18 mouse cellular contexts compared by ENCODE assay signal in genomic region chr11:78523241-78523955, GRCm38 (mm10). TPM values are rescaled to one million over a fixed set of nuclear protein-coding genes. Genes with fewer than 3 reads are reported as not detected.
DNase-seq lines count a peak whose midpoint lies in the region; ATAC-seq and TF ChIP-seq lines count a peak whose summit lies in the region.
"Had no signal": no experiment of that assay in that cellular context is flagged by ENCODE, and none has a peak within 500 bp of the region (broad histone marks: within the 10 kb centered on the region; RNA-seq: fewer than 3 reads in every experiment).

No protein-coding gene starts in this region.

- WGBS in kidney, adult 2 months = 74% methylated on average over 9 of the region's 9 CpGs

- DNase-seq in embryo, embryonic 10 days (ENCODE audit: low spot score) = peak; percentile 24
- DNase-seq in embryo, embryonic 9.5 days (ENCODE audit: extremely low spot score) = no peak
- DNase-seq in kidney, adult 2 months = no peak
- no peak for DNase-seq in kidney, postnatal 4 days
- DNase-seq in lung, postnatal 36 days = peak; percentile 81
- DNase-seq in yolk sac, embryonic 10.5 days (ENCODE audit: low spot score) = no peak
- DNase-seq: gastrocnemius, postnatal 36 days; heart, postnatal 4 days; layer of hippocampus, postnatal 36 days; liver; right cerebral cortex, adult 18-20 months; thymus, adult 2 months had no signal

- TF ChIP-seq CTCF in kidney, adult 2 months (conservative IDR thresholded peaks at IDR 0.05; ENCODE audit: insufficient read depth, insufficient read length, low read depth, low read length) = no peak

- H3K27me3 ChIP-seq in kidney, adult 2 months (replicated peaks; ENCODE audit: control insufficient read depth, insufficient read depth, low read length) = no peaks in the 10 kb centered on the region

- no peak for ATAC-seq in inflammation-experienced regulatory T-cells, adult 6 months
- ATAC-seq: forebrain, embryonic 14.5 days had no signal

- H3K27ac ChIP-seq in kidney, adult 2 months (ENCODE audit: insufficient read depth, low read depth, low read length) = peak overlapping the region; percentile 32
- peak overlapping the region; percentile 55 for H3K27ac ChIP-seq in brown adipose tissue, adult 24 weeks (replicated peaks; ENCODE audit: low read depth, low read length)
- H3K27ac ChIP-seq: kidney, postnatal 0 days; macrophage had no signal

- no peak for TF ChIP-seq POLR2A in kidney, adult 2 months (IDR thresholded peaks at IDR 0.05; ENCODE audit: low read depth, low read length)

- H3K4me1 ChIP-seq in kidney, adult 2 months (ENCODE audit: control insufficient read depth, insufficient read depth, low read length) = peaks cover 9% of the 10 kb centered on the region; the same call in 1 of the 2 replicates
- H3K4me1 ChIP-seq in brown adipose tissue, adult 24 weeks (ENCODE audit: control insufficient read depth, insufficient read depth, insufficient read length, low read length) = no peaks in the 10 kb centered on the region

- no peak overlapping the region for H3K4me3 ChIP-seq in kidney, adult 2 months (ENCODE audit: insufficient read depth, low read depth, low read length)
- no peak overlapping the region for H3K4me3 ChIP-seq in brown adipose tissue, adult 24 weeks (ENCODE audit: insufficient read depth, low read depth, low read length)

- peaks cover 6% of the 10 kb centered on the region for H3K36me3 ChIP-seq in kidney, adult 2 months (ENCODE audit: control insufficient read depth, insufficient read depth, low read length)

RNA-seq across cellular contexts. Expression of gene Poldip2, which starts 11.4 kb away (rescaled TPM):
- polyA plus RNA-seq in kidney, adult 2 months (2012; rRNA removed) = 115 and 118 TPM in 2 replicates
- polyA plus RNA-seq in brown adipose tissue, adult 24 weeks (2012; ENCODE audit: insufficient read depth, insufficient read length, missing spikeins) = 190 and 193 TPM in 2 replicates
- polyA plus RNA-seq in inflammation-experienced regulatory T-cells, adult 6 months (2017; shearing (Covaris generic)) = 10 to 100 TPM; 12.4 to 16.8 (median 13.2) TPM

RNA-seq across cellular contexts. Expression of gene Tmem199, which starts 11.4 kb away (rescaled TPM):
- polyA plus RNA-seq in kidney, adult 2 months (2012; rRNA removed) = 14.0 and 15.9 TPM in 2 replicates
- 21.4 and 27.2 TPM in 2 replicates for polyA plus RNA-seq in brown adipose tissue, adult 24 weeks (2012; ENCODE audit: insufficient read depth, insufficient read length, missing spikeins)
- 10 to 100 TPM; 42.2 to 59.5 (median 54.9) TPM for polyA plus RNA-seq in inflammation-experienced regulatory T-cells, adult 6 months (2017; shearing (Covaris generic))

RNA-seq across cellular contexts. Expression of gene Tnfaip1, which starts 12.7 kb away (rescaled TPM):
- 33.0 and 33.3 TPM in 2 replicates for polyA plus RNA-seq in kidney, adult 2 months (2012; rRNA removed)
- polyA plus RNA-seq in brown adipose tissue, adult 24 weeks (2012; ENCODE audit: insufficient read depth, insufficient read length, missing spikeins) = 25.2 and 30.1 TPM in 2 replicates
- 10 to 100 TPM; 14.6 to 20.3 (median 16.9) TPM for polyA plus RNA-seq in inflammation-experienced regulatory T-cells, adult 6 months (2017; shearing (Covaris generic))

RNA-seq across cellular contexts. Expression of gene Ift20, which starts 12.8 kb away (rescaled TPM):
- 57.2 and 61.6 TPM in 2 replicates for polyA plus RNA-seq in kidney, adult 2 months (2012; rRNA removed)
- polyA plus RNA-seq in brown adipose tissue, adult 24 weeks (2012; ENCODE audit: insufficient read depth, insufficient read length, missing spikeins) = 67.3 and 75.5 TPM in 2 replicates
- polyA plus RNA-seq in inflammation-experienced regulatory T-cells, adult 6 months (2017; shearing (Covaris generic)) = 100 to 1,000 TPM; 104 to 117 (median 111) TPM

RNA-seq across cellular contexts. Expression of gene Sebox, which starts 20.2 kb away (rescaled TPM):
- polyA plus RNA-seq in kidney, adult 2 months (2012; rRNA removed) = not detected in 2 replicates
- not detected in 2 replicates for polyA plus RNA-seq in brown adipose tissue, adult 24 weeks (2012; ENCODE audit: insufficient read depth, insufficient read length, missing spikeins)
- not detected for polyA plus RNA-seq in inflammation-experienced regulatory T-cells, adult 6 months (2017; shearing (Covaris generic))
- polyA plus RNA-seq: G1E; kidney, postnatal 0 days; macrophage had no signal

Comparison
In these comparisons a context has a peak if more than half of its experiments do, and no peak if none do; other contexts are left out.
1. DNase-seq: peak in embryo, embryonic 10 days (single experiment) and lung, postnatal 36 days (single experiment); none in embryo, embryonic 9.5 days (single experiment), kidney, adult 2 months (single experiment), kidney, postnatal 4 days (0 of 2) and yolk sac, embryonic 10.5 days (single experiment).